Mouse (Mus musculus) olfactory bulb, adult 2 months (tissue): ENCODE data around the gene Ppargc1a.

Experiments
- CTCF ChIP-seq: fragments of 200-500 bp; IDR thresholded peaks from 2 replicates; pipeline ENCODE4 v1.5.1; 2012; ENCODE audit warnings: low read depth, mild to moderate bottlenecking, low read length, moderate library complexity; ENCODE audit not compliant: insufficient read depth
- POLR2A ChIP-seq: fragments of 200-500 bp; IDR thresholded peaks from 2 replicates; pipeline ENCODE4 v1.6.1; 2012; ENCODE audit warnings: mild to moderate bottlenecking, low read depth, low read length, moderate library complexity; ENCODE audit not compliant: insufficient read depth

DNA sequence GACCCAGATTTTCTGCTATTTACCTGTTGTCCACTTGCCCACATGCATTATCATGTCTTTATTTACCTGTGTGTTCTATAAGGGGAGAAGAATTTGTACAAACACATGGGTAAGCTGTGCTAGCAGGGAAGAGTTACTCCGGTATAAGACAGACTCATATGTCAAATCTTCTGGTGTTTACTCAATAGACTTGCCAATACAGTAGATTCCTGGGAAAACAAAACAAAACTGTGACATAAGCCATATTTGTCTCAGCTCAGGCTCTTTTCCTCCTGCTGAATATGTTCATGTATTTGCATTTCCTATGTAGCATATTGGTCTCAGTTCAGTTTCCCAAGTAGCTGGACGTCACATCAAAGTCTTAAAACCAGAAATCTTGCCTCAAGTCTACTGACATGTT is 135.0 kb downstream of the Ppargc1a start:
- TF ChIP-seq CTCF (no peak), POLR2A (no peak)
